Mouse (Mus musculus) frontal cortex, postnatal 14 days (tissue): ENCODE data around the gene Coil.
"Not testable (repeated sequence)": the region's sequence is repeated elsewhere in the genome, so short reads cannot be mapped to it uniquely, and the experiment has no call there.

ENCODE experiments used
- DNase-seq, 2 experiments: peaks; one replicate each; pipeline ENCODE4 v3.0.0; 2022; ENCODE audit warnings: low spot score in 2 of 2

Coil gene

GRCm38 (mm10) chr11:88973776-88974701 lies 4.0 kb downstream of the Coil start:
- peak; percentile 90 to 93 for DNase-seq

DNA sequence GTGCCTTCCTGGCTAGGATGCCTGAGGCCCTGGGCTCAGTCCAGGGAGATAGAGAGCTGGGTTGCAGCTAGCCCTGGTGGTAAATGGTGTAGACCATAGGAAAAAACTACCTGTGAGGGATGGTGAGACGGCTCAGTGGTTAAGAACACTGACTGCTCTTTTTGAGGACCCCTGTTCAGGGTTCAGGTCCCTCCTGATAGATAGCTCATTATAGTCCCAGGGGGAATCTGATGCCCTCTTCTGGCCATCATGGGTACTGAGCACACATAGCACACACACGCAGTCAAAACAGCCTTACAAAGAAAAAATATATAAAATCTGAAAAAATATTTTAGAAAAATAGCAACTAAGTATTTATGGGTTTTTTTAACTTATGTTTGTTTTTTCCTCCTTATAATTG lies 6.3 kb downstream of the Coil start:
- no peak for DNase-seq

- no peak for DNase-seq
Measured at GRCm38 (mm10) chr11:88977188-88977587, 7.1 kb downstream of the Coil start.

DNA sequence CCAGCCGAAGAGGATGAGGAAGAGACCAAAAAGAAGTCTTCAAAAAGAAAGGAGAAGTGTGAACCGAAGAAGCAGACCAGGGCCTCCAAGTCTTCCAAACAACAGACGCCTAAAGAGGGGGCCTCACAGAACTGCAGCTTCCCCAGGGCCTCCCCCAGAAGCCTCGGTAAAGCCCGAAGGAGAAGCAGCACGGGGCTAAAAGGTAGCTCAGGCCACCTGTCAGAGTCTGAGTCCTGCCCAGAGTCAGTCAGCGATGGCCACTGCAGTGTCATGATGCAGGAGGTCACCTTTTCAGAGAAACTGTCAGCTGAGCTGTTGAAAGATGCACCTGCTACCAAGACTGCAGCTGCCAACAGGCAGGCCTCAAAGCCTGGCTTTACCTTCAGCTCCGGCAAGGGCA lies 11.3 kb downstream of the Coil start:
- no peak for DNase-seq

DNA sequence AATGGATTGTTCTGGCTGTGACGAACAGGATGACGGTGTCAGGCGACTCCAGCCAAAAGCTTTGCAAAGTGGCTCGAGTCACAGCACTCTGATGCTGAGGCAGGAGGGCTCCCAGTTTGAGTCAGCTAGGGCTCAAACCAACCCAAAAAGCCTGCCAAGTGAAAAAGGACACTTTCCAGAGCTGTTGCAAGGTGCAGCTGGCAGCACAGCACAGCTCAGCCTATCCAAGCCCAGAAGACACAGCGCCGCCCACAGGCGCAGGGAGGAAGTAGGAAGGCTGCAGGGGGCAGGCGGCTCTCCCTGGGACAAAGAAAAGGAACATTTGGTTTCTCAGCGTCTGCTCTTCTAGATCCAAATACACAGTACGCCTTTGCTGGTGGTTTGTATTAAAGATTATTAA lies 16.6 kb downstream of the Coil start:
- no peak for DNase-seq

DNA sequence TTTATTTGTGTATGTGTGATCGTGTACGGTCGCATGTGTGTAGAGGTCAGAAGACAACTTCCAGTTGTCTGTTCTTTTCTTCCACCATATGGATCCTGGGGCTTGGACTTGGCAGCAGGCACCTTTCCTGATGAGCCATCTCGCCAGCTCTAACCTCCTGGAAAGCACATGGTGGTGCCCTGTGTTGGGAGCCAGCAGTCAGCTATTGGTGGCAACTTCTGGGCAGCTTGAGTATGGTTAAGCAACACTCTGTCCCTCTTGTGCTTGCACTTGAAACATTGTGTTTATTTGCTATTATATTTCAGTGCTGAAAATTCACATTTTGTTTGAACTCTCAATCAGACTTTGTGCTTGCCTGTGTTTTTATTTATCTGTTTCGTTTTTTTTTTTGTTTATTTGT lies 18.9 kb downstream of the Coil start:
- no peak for DNase-seq

DNA sequence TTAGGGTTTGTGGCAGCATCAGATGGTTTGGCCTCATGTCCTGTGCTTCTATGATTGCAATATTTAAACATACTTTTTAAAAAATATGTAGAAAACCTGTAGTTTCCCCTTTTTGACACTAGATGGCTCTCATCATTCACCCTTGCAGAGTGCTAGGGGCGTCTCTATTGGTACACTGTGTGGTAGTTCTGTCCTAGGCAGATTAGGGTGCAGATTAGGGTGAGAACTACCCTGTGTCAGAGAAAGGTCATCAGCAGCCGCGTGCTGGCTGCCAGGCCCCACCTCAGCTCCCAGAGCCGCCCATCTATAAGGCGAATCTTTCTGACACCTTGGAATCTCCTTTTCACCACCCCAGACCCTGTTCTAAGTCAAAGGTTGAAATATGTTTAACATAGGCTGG lies 19.5 kb downstream of the Coil start:
- no peak for DNase-seq

- DNase-seq, result no peak
Measured at GRCm38 (mm10) chr11:88993186-88993585, 23.1 kb downstream of the Coil start.

GRCm38 (mm10) chr11:88993625-88994024 lies 23.6 kb downstream of the Coil start:
- peak in 1 of 2 experiments; percentile 44 for DNase-seq

- no peak for DNase-seq
Measured at GRCm38 (mm10) chr11:88994492-88994891, 24.4 kb downstream of the Coil start.

GRCm38 (mm10) chr11:88995616-88996015 lies 25.6 kb downstream of the Coil start:
- no peak for DNase-seq

- no peak for DNase-seq
Measured at GRCm38 (mm10) chr11:88996427-88996826, 26.4 kb downstream of the Coil start.

DNA sequence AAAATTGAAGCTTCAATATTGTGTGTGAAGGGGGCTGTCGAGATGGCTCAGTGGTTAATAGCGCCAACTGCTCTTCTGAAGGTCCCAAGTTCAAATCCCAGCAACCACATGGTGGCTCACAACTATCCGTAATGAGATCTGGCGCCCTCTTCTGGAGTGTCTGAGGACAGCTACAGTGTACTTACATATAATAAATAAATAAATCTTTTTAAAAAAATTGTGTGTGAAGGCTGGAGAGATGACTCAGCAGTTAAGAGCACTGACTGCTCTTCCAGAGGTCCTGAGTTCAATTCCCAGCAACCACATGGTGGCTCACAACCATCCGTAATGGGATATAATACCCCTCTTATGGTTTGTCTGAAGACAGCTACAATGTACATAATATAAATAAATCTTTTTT lies 27.3 kb downstream of the Coil start:
- not testable (repeated sequence) for DNase-seq

DNA sequence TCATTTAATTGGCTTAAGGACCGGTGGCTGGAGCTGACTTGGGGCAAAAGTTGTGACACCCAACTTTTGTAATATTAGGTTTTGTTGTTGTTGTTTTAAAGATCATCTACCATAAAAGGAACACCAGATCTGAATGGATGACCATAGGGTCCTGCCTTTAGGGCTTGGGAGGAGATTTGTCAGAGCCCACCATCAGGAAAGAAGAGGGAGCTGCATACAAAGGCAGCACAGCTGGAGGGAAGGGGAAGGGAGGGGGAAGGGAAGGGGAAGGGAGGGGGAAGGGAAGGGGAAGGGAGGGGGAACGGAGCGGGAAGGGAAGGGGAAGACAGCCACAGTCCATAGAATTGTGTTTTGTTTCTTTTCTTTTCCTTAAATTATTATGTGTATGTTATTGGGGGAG lies 28.4 kb downstream of the Coil start:
- DNase-seq, result no peak

DNA sequence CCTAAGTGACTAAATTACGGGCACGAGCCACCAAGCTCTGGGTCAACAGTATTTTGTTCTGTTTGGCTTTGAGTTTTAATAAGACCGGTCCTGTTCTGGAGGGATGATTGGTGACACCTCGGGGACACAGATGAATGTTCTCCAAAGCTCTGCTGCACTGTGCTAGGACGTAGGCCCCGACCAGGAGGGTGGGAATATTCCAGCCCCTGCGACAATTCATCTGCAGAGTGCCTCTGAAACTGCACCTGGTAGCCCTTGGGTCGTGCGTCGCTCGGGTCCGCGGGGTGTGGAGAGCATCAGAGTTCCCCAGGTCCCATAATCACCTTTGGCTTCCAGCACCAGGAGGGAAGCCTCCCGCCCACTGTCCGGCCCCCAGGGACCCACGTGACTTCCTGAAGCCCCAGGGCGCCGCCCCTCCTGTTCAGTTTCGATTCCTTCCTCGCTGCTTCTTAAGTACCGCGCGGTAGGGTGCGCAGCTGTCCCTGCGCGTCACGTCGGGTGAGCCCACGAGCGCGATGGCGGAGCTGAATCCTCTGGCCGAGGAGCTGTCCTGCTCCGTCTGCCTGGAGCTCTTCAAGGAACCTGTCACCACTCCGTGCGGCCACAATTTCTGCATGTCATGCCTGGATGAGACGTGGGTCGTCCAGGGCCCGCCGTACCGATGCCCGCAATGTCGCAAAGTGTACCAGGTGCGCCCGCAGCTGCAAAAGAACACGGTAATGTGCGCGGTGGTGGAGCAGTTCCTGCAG lies 29.1 kb downstream of the Coil start, which contains the start of gene Trim25:
Gene Trim25, plus strand, starts transcription at position 403 of the 749 bp plus-strand sequence.
- DNase-seq, result peak; percentile 40 to 44

DNA sequence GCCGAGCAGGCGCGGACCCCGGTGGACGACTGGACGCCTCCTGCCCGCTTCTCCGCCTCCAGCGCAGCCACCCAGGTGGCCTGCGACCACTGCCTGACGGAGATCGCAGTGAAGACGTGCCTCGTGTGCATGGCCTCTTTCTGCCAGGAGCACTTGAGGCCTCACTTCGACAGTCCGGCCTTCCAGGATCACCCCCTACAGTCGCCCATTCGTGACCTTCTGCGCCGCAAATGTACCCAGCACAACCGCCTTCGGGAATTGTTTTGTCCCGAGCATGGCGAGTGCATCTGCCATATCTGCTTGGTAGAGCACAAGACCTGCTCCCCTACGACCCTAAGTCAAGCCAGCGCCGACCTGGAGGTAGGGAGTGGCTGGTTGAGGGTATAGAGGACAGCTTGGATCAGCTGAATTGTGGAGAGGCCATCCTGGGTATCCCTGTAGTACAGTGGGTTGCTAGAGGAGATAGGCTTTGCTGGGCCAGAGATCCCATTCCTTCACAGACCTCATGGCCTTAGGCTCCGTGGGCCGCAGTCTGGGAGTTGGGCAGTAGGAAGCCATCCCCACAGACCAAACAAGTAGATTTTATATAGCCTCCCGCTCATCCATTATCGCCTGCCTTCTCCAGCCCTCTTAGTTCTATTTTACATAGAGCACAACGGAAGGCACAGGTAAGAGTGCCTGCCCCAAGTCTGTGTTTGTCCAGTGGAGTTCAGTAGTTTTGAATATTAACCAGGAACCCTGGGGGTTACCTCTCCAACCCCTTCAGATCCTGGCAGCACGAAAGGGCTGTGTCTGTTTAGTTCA lies 29.9 kb downstream of the Coil start:
- no peak for DNase-seq

DNA sequence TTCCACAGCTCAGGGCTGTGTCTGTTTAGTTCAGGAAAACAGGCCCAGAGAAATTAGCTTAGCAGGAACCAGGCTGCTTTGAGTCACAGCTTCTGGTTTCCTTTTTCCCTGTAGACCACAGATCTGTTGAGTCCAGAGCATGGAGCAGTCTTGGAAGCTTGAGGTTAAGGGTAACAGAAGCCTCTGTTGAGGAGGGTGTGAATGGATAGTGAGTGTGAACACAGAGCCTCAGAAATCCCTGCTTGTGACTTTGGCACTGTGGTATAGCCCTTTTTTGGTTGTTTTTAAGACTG lies 30.4 kb downstream of the Coil start:
- no peak for DNase-seq

DNA sequence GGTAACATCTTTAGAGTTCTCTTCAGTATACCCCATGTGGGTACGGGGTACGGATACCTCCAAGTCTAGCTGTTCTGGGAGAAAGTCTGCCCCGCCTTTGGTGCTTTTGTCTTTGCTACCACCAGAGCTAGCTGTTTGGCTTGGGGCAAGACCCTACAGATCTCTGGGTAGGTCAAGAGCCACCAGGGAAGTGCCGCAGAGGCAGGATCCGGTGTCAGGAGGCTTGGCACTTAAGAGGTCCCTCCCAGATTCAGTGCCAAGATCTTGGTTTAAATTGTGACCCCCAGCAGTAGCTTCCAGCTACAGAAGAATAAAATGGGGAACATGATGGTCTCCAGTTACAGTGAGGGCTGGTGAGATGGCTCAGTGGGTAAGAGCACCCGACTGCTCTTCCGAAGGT lies 31.5 kb downstream of the Coil start:
- DNase-seq, result no peak

DNA sequence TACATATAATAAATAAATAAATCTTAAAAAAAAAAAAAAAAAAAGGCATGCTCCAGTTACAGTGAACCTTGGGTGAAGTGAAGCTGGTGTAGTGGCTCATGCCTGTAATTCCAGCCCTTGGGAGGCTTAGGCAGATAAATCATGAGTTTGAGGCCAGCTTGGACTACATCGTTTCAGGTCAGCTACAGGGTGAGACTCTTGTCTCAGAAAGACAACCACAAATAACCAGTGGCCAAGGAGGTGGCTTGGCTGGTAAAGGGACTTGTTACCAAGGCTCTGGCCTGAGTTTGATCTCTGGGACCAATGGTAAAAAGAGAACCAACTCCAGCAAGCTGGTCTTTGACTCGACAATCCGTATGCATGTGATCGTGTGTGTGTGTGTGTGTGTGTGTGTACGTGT lies 32.0 kb downstream of the Coil start:
- no peak for DNase-seq

GRCm38 (mm10) chr11:89002621-89003020 lies 32.6 kb downstream of the Coil start:
- DNase-seq, result no peak

DNA sequence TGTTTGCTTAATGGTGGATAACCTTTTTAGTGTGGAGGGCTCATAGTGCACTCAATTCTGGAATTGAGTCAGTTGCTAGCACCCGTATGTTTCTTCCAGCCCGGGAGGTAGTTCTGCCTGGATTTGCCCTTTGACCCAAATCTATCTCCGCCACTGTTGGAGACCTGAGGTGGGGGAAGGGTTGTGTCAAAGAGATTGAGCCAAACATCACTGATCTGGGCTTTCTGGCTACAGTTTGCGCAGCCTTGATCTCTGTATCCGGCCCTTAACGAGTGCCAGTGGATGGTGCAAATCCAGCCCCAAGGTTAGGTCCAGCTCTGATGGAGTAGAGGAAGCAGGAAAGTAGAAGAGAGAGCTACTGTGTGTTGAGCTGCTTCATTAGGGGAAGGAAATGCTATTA lies 33.0 kb downstream of the Coil start:
- DNase-seq, result no peak

DNA sequence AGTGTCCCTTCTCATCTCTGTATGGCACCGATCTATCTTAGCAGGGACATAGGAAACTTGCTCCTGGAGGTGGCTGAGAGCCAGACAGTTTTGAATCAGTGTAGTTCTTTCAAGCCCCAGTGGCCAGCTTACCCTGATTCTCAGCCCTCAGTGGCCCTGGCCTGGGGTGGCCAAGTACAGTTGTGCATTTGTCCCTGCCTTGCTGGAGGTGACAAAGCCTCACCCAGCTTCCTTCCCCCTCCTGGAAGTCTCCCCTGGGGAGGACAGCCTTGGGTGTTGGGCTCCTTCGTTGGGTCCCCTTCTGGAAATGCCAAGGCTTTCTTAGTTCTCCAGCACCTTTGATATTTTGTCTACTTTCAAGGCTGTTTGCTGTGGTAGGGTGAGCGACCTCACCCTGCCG lies 33.7 kb downstream of the Coil start:
- DNase-seq, result no peak
